Mouse (Mus musculus) lung, postnatal 0 days (tissue): Measurements from ENCODE around the gene Mecr. TPM values are rescaled to one million over a fixed set of nuclear protein-coding genes. Genes with fewer than 3 reads are reported as not detected.

Experiments used
- ATAC-seq: fragments of 200-750 bp; cut with Nextera tagmentation; 2 replicates; pipeline ENCODE4 v1.8.0; 2017; ENCODE audit warnings: moderate library complexity
- DNase-seq: peaks from one replicate; pipeline ENCODE4 v3.0.0-alpha.2; 2016; ENCODE audit warnings: low spot score
- H3K27ac ChIP-seq: fragments of 300-500 bp; sonication (generic); 2 replicates; pipeline ENCODE4 v1.5.1; 2014; ENCODE audit warnings: antibody characterized with exemption, mild to moderate bottlenecking, low read length, mixed read lengths
- H3K27me3 ChIP-seq: fragments of 300-500 bp; sonication (generic); replicated peaks from 2 replicates; pipeline ENCODE4 v1.6.1; 2014; ENCODE audit warnings: low read length, mixed read lengths; ENCODE audit not compliant: insufficient read depth
- H3K36me3 ChIP-seq: fragments of 300-500 bp; sonication (generic); 2 replicates; pipeline ENCODE4 v1.6.1; 2014; ENCODE audit warnings: low read length, mixed read lengths; ENCODE audit not compliant: insufficient read depth
- H3K4me1 ChIP-seq: fragments of 300-500 bp; sonication (generic); 2 replicates; pipeline ENCODE4 v1.6.1; 2014; ENCODE audit warnings: antibody characterized with exemption, low read depth, low read length, mixed read lengths; ENCODE audit not compliant: insufficient read depth
- H3K4me2 ChIP-seq: fragments of 300-500 bp; sonication (generic); replicated peaks from 2 replicates; pipeline ENCODE4 v1.6.1; 2014; ENCODE audit warnings: low read depth, mild to moderate bottlenecking, low read length, moderate library complexity, mixed read lengths
- H3K4me3 ChIP-seq: fragments of 300-500 bp; sonication (generic); 2 replicates; pipeline ENCODE4 v1.5.1; 2014; ENCODE audit warnings: low read depth, low read length
- H3K9ac ChIP-seq: fragments of 300-500 bp; sonication (generic); replicated peaks from 2 replicates; pipeline ENCODE4 v1.6.1; 2014; ENCODE audit warnings: low read depth, mild to moderate bottlenecking
- H3K9me3 ChIP-seq: fragments of 300-500 bp; sonication (generic); 2 replicates; pipeline ENCODE4 v1.6.1; 2016; ENCODE audit warnings: low read length, mixed read lengths
- CTCF ChIP-seq: IDR thresholded peaks from 2 replicates; pipeline ENCODE4 v1.5.1; 2016; ENCODE audit warnings: antibody characterized with exemption, mild to moderate bottlenecking
- EP300 ChIP-seq: IDR thresholded peaks from 2 replicates; pipeline ENCODE4 v1.6.1; 2016; ENCODE audit warnings: antibody characterized with exemption, mild to moderate bottlenecking, control low read depth
- WGBS: fragments of 180-500 bp; shearing (Covaris S2); extraction: QIAGEN DNeasy Blood & Tissue Kit; methylation state at CpG from one replicate; pipeline ENCODE4 v1.1.7; 2014; 5-methylcytosine and 5-hydroxymethylcytosine counted together
- polyA plus RNA-seq: library from polyadenylated mRNA; unstranded; fragments of >200 nt; fragmentation: Nextera tagmentation; extraction: Ambion mirVana; gene quantifications from 2 replicates; pipeline ENCODE4 v1.2.1, GENCODE M21; 2015

Mecr gene
- polyA plus RNA-seq, 1 experiment from 2014 or later, result 21.2 TPM

DNA sequence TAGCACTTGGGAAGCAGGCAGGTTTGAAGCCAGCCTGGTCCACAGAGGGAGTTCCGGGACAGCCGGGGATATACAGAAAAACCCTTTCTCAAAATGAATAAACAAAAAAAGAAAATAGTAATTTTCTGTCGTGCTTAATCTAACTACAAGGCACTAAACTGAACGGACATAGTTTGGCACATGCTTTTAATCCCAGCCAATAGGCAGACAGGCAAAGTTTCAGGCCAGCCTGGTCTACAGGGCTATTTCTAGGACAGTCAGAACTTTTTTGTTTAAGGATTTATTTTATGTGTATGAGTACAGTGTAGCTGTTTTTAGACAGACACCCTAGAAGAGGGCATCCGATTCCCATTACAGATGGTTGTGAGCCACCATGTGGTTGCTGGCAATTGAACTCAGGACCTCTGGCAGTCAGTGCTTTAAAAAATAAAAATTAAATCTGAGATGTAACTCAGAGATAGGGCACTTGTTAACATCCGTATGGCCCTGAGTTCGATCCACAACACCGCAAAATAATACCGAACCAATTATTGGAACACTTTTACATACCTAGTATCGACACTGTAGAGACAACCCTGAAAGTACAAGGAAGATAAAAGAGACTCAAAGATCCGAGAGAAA lies 29.5 kb downstream of the Mecr start:
- TF ChIP-seq EP300 (no peak; the same call in 1 of the 2 replicates), CTCF (peak; percentile 12; the same call in 1 of the 2 replicates)
- Histone ChIP-seq H3K9me3 (no peaks in the 10 kb centered on the region), H3K4me2 (peak overlapping the region; percentile 83), H3K36me3 (no peaks in the 10 kb centered on the region), H3K4me3 (peak overlapping the region; percentile 100), H3K27ac (peak overlapping the region; percentile 84), H3K9ac (peak overlapping the region; percentile 50), H3K4me1 (peaks cover 6% of the 10 kb centered on the region; the same call in 1 of the 2 replicates), H3K27me3 (no peaks in the 10 kb centered on the region)
- 5% methylated on average over 11 of the region's 11 CpGs for WGBS
- DNase-seq (no peak), ATAC-seq (no peak)

DNA sequence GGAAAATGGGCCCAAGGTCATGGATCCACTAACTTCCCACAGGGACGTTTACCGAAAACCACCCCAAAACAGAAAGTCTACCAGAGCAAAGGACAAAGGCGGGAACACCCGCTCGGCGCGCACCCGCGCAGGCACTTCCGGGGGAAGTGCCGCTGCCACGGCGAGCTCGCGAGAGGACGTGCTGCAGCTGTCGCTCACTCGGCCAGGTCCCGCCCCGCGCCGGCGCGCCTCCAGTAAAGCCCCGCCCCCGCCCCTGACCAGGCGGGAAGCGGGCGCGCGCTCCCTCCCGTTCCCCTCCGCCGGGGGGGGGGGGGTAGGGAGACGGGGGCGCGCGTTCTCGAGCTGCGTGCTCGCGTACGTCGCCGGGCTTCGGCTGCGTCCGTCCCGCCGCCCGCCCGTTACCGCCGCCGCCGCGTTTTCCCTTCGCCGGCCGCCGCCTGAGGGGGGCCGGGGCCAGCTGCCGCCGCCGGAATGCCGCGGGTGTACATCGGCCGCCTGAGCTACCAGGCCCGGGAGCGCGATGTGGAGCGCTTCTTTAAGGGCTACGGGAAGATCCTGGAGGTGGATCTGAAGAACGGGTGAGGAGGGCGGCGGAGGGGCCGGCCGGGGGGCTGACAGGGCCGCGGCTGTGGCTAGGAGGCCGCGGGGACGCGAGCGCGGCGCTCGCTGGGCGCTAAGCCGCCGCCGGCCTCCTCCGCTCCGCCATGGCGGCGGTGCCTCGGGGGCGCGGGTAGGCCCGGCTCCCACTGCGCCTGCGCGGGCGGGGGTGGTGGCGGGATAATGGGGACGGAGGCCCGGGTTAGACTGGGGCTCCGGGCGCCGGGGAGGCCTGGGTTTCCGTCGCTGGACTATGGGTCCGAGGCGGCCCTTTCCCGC lies 30.3 kb downstream of the Mecr start, which contains the start of gene Srsf4:
TSS of gene Srsf4 (plus strand) at position 325 of the 876 bp plus-strand sequence.
- ATAC-seq, result peak; percentile 97
- no peaks in the 10 kb centered on the region for H3K9me3 ChIP-seq
- TF ChIP-seq EP300, result no peak; the same call in 1 of the 2 replicates
- TF ChIP-seq CTCF, result no peak
- peak within 1 kb of the TSS; percentile 100 for H3K9ac ChIP-seq
- H3K4me1 ChIP-seq, result peaks cover 6% of the 10 kb centered on the region; the same call in 1 of the 2 replicates
- peak within 1 kb of the TSS; percentile 100 for H3K4me3 ChIP-seq
- peak within 1 kb of the TSS; percentile 83 for H3K4me2 ChIP-seq
- H3K36me3 ChIP-seq, result no peaks in the 10 kb centered on the region
- H3K27me3 ChIP-seq, result no peaks in the 10 kb centered on the region
- H3K27ac ChIP-seq, result peak within 1 kb of the TSS; percentile 100
- DNase-seq, result peak; percentile 98
- WGBS, result under 1% methylated on average over 80 of the region's 116 CpGs

DNA sequence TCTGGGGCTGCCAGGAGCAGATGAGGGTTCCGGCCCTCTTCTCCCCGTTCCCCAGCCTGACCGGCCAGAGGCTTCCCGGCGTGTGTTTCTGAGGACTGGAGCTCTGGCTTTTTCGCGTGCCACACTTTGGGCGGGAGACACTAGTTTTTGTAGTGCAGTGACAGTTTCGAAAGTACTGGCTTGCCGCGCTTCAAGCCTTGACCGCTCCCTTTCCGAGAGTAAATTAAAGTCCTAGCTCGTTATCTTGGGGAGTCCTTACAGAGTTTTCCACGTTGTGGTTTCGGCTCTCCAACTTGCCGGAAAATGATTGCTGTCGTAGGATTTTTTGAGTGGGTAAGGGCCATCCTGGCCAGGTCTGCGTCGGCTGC lies 30.9 kb downstream of the Mecr start:
- Histone ChIP-seq H3K36me3 (no peaks in the 10 kb centered on the region), H3K27ac (peak overlapping the region; percentile 100), H3K9ac (peak overlapping the region; percentile 100), H3K9me3 (no peaks in the 10 kb centered on the region), H3K27me3 (no peaks in the 10 kb centered on the region), H3K4me2 (peak overlapping the region; percentile 83), H3K4me3 (peak overlapping the region; percentile 100), H3K4me1 (peaks cover 6% of the 10 kb centered on the region; the same call in 1 of the 2 replicates)
- ATAC-seq, result no peak; the same call in 1 of the 2 replicates
- under 1% methylated on average over 20 of the region's 20 CpGs for WGBS
- DNase-seq, result peak; percentile 70
- TF ChIP-seq EP300 (no peak), CTCF (no peak)

DNA sequence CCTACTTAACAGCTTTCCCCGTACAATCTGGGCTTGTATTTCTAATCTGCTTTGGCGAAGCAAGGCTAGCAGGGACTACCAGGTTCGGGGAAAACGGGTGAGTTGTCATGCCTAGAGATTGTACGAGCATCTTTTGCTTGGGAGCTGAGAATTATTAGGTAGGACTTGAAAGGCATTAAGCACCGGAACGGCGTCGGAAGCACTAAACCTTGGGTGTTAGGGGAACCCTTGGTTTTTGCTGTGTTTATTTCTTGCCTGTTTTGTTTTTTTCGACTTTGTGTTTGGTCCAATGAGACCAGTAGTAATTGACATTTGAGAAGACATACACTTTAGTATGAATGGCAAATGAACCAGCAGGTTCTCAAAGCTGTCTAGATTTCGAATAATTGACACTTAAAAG lies 31.3 kb downstream of the Mecr start:
- no peaks in the 10 kb centered on the region for H3K27me3 ChIP-seq
- no peak for TF ChIP-seq EP300
- no peak for TF ChIP-seq CTCF
- H3K9me3 ChIP-seq, result no peaks in the 10 kb centered on the region
- H3K36me3 ChIP-seq, result no peaks in the 10 kb centered on the region
- H3K4me3 ChIP-seq, result peak overlapping the region; percentile 100
- H3K27ac ChIP-seq, result peak overlapping the region; percentile 100
- ATAC-seq, result no peak
- peak overlapping the region; percentile 83 for H3K4me2 ChIP-seq
- no peak for DNase-seq
- H3K4me1 ChIP-seq, result peaks cover 8% of the 10 kb centered on the region; the same call in 1 of the 2 replicates
- peak overlapping the region; percentile 100 for H3K9ac ChIP-seq
- 2% methylated on average over 11 of the region's 11 CpGs for WGBS

DNA sequence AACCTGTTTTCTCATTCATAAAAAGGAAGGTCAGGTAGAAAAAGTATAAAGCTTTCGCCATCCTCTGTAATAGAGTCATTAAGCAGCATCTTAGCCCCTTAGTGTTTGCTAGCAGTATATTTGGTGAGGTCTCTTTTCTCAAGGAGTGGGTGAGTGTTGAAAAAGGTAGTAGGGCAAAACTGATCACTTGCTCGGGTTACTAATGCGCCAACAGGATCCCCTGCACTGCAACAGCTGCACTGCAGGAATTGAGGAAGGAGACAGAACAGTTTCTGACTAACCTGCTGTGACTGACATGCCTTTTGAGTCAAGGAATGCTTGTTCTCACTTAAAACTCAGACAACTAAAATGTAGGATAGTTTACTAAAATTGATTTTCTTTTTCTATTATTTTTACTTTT lies 32.0 kb downstream of the Mecr start:
- Histone ChIP-seq H3K4me3 (peak overlapping the region; percentile 100; the same call in 1 of the 2 replicates), H3K9me3 (no peaks in the 10 kb centered on the region), H3K27ac (peak overlapping the region; percentile 100; the same call in 1 of the 2 replicates), H3K9ac (0 out of 2 replicates have a peak overlapping the region, but pooled peaks have one; percentile 100), H3K36me3 (no peaks in the 10 kb centered on the region), H3K27me3 (no peaks in the 10 kb centered on the region), H3K4me2 (peak overlapping the region; percentile 83), H3K4me1 (peaks cover 12% of the 10 kb centered on the region; the same call in 1 of the 2 replicates)
- DNase-seq (no peak), ATAC-seq (no peak)
- 24% methylated on average over 3 of the region's 3 CpGs for WGBS
- no peak for TF ChIP-seq CTCF
- no peak for TF ChIP-seq EP300

DNA sequence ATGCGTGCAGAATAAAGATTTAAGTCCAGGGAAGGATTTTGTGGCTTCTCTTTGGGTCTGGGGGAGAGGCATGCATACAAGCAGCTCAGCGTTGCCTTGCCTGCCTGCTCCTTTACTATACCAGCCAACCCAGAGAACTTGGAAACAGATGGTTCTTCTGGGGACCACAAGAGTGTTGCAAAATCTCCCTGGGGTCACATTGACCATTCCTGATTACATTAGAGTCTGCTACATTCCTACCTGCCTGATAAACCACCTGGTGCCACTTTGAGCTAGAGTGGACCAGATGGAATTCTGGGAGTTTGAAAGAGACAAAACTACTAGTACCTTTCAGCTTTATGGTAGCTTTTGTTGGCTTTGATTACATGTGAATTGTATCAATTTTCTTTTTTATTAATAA lies 33.6 kb downstream of the Mecr start:
- Histone ChIP-seq H3K4me1 (peaks cover 12% of the 10 kb centered on the region; the same call in 1 of the 2 replicates), H3K4me3 (no peak overlapping the region), H3K27ac (0 out of 2 replicates have a peak overlapping the region, but pooled peaks have one; percentile 2), H3K4me2 (no peak overlapping the region), H3K36me3 (no peaks in the 10 kb centered on the region), H3K9ac (no peak overlapping the region), H3K9me3 (no peaks in the 10 kb centered on the region), H3K27me3 (no peaks in the 10 kb centered on the region)
- no peak for TF ChIP-seq CTCF
- peak; percentile 43; the same call in 1 of the 2 replicates for TF ChIP-seq EP300
- DNase-seq (peak; percentile 62), ATAC-seq (no peak)
- 38% methylated on average over 2 of the region's 2 CpGs for WGBS
